Mouse (Mus musculus): ENCODE data around the gene Erc2. TPM values are rescaled to one million over a fixed set of nuclear protein-coding genes. Genes with fewer than 3 reads are reported as not detected.

The Erc2 gene
- polyA plus RNA-seq, 1 experiment from 2014 or later: 4.3 TPM

GRCm38 (mm10) chr14:28398915-28399314, 776.7 kb downstream of the Erc2 start:
- Histone ChIP-seq H3K9me3 (ENCODE audit: control insufficient read depth, low read length) (no peaks in the 10 kb centered on the region), H3K36me3 (ENCODE audit: control insufficient read depth, insufficient read depth, low read length) (no peaks in the 10 kb centered on the region), H3K9ac (ENCODE audit: low read depth, low read length) (no peak overlapping the region), H3K4me1 (ENCODE audit: control insufficient read depth, insufficient read depth, low read length) (no peaks in the 10 kb centered on the region), H3K27me3 (replicated peaks; ENCODE audit: control insufficient read depth, insufficient read depth, low read length) (no peaks in the 10 kb centered on the region), H3K4me2 (ENCODE audit: low read depth, low read length) (no peak overlapping the region), H3K27ac (replicated peaks; ENCODE audit: low read depth, low read length) (no peak overlapping the region), H3K4me3 (ENCODE audit: low read depth, low read length) (no peak overlapping the region)
- WGBS: 60% methylated on average over 2 of the region's 2 CpGs
- DNase-seq (ENCODE audit: low spot score) (no peak), ATAC-seq (ENCODE audit: low read depth) (no peak)

GRCm38 (mm10) chr14:28399897-28400296, 777.7 kb downstream of the Erc2 start:
- DNase-seq (ENCODE audit: low spot score) (no peak), ATAC-seq (ENCODE audit: low read depth) (no peak)
- Histone ChIP-seq H3K9me3 (ENCODE audit: control insufficient read depth, low read length) (no peaks in the 10 kb centered on the region), H3K9ac (ENCODE audit: low read depth, low read length) (no peak overlapping the region), H3K27me3 (replicated peaks; ENCODE audit: control insufficient read depth, insufficient read depth, low read length) (no peaks in the 10 kb centered on the region), H3K27ac (replicated peaks; ENCODE audit: low read depth, low read length) (no peak overlapping the region), H3K36me3 (ENCODE audit: control insufficient read depth, insufficient read depth, low read length) (no peaks in the 10 kb centered on the region), H3K4me1 (ENCODE audit: control insufficient read depth, insufficient read depth, low read length) (no peaks in the 10 kb centered on the region), H3K4me2 (ENCODE audit: low read depth, low read length) (no peak overlapping the region), H3K4me3 (ENCODE audit: low read depth, low read length) (no peak overlapping the region)
- WGBS: 76% methylated on average over 9 of the region's 9 CpGs

GRCm38 (mm10) chr14:28405277-28405840, 783.1 kb downstream of the Erc2 start:
- H3K4me1 ChIP-seq (ENCODE audit: control insufficient read depth, insufficient read depth, low read length): peaks cover 10% of the 10 kb centered on the region
- no peak overlapping the region for H3K4me3 ChIP-seq (ENCODE audit: low read depth, low read length)
- no peaks in the 10 kb centered on the region for H3K9me3 ChIP-seq (ENCODE audit: control insufficient read depth, low read length)
- DNase-seq (ENCODE audit: low spot score) (no peak), ATAC-seq (ENCODE audit: low read depth) (no peak)
- no peak overlapping the region for H3K9ac ChIP-seq (ENCODE audit: low read depth, low read length)
- WGBS: 67% methylated on average over 5 of the region's 5 CpGs
- no peaks in the 10 kb centered on the region for H3K27me3 ChIP-seq (replicated peaks; ENCODE audit: control insufficient read depth, insufficient read depth, low read length)
- H3K36me3 ChIP-seq (ENCODE audit: control insufficient read depth, insufficient read depth, low read length): no peaks in the 10 kb centered on the region
- H3K27ac ChIP-seq (replicated peaks; ENCODE audit: low read depth, low read length): no peak overlapping the region
- H3K4me2 ChIP-seq (ENCODE audit: low read depth, low read length): no peak overlapping the region

- H3K36me3 ChIP-seq (ENCODE audit: control insufficient read depth, insufficient read depth, low read length): no peaks in the 10 kb centered on the region
- no peak overlapping the region for H3K4me3 ChIP-seq (ENCODE audit: low read depth, low read length)
- H3K4me2 ChIP-seq (ENCODE audit: low read depth, low read length): no peak overlapping the region
- H3K4me1 ChIP-seq (ENCODE audit: control insufficient read depth, insufficient read depth, low read length): peaks cover 15% of the 10 kb centered on the region
- no peaks in the 10 kb centered on the region for H3K27me3 ChIP-seq (replicated peaks; ENCODE audit: control insufficient read depth, insufficient read depth, low read length)
- H3K27ac ChIP-seq (replicated peaks; ENCODE audit: low read depth, low read length): no peak overlapping the region
- ATAC-seq (ENCODE audit: low read depth) (no peak; the same call in 1 of the 2 replicates), DNase-seq (ENCODE audit: low spot score) (no peak)
- no peak overlapping the region for H3K9ac ChIP-seq (ENCODE audit: low read depth, low read length)
- WGBS: 56% methylated on average over 1 of the region's 1 CpGs
- H3K9me3 ChIP-seq (ENCODE audit: control insufficient read depth, low read length): no peaks in the 10 kb centered on the region
These were observed 787.2 kb downstream of the Erc2 start for GRCm38 (mm10) chr14:28409390-28409789.

- H3K4me2 ChIP-seq (ENCODE audit: low read depth, low read length): no peak overlapping the region
These were observed 787.6 kb downstream of the Erc2 start for GRCm38 (mm10) chr14:28409796-28410347.

GRCm38 (mm10) chr14:28410789-28411225, 788.6 kb downstream of the Erc2 start:
- H3K9ac ChIP-seq (ENCODE audit: low read depth, low read length): no peak overlapping the region
- ATAC-seq (ENCODE audit: low read depth): peak; percentile 71

More at GRCm38 (mm10) chr14:28409796-28410347, 787.6 kb downstream of the Erc2 start:
- Histone ChIP-seq H3K4me1 (ENCODE audit: control insufficient read depth, insufficient read depth, low read length) (peaks cover 15% of the 10 kb centered on the region), H3K36me3 (ENCODE audit: control insufficient read depth, insufficient read depth, low read length) (no peaks in the 10 kb centered on the region), H3K9me3 (ENCODE audit: control insufficient read depth, low read length) (no peaks in the 10 kb centered on the region), H3K27ac (replicated peaks; ENCODE audit: low read depth, low read length) (no peak overlapping the region), H3K27me3 (replicated peaks; ENCODE audit: control insufficient read depth, insufficient read depth, low read length) (no peaks in the 10 kb centered on the region), H3K9ac (ENCODE audit: low read depth, low read length) (no peak overlapping the region), H3K4me3 (ENCODE audit: low read depth, low read length) (no peak overlapping the region)
- DNase-seq (ENCODE audit: low spot score) (peak; percentile 51), ATAC-seq (ENCODE audit: low read depth) (no peak)
- WGBS: 73% methylated on average over 4 of the region's 4 CpGs

GRCm38 (mm10) chr14:28412252-28412995, 790.2 kb downstream of the Erc2 start:
- Histone ChIP-seq H3K4me2 (ENCODE audit: low read depth, low read length) (no peak overlapping the region), H3K27me3 (replicated peaks; ENCODE audit: control insufficient read depth, insufficient read depth, low read length) (no peaks in the 10 kb centered on the region), H3K36me3 (ENCODE audit: control insufficient read depth, insufficient read depth, low read length) (no peaks in the 10 kb centered on the region), H3K27ac (replicated peaks; ENCODE audit: low read depth, low read length) (no peak overlapping the region), H3K9ac (ENCODE audit: low read depth, low read length) (no peak overlapping the region), H3K4me1 (ENCODE audit: control insufficient read depth, insufficient read depth, low read length) (peaks cover 23% of the 10 kb centered on the region), H3K4me3 (ENCODE audit: low read depth, low read length) (no peak overlapping the region), H3K9me3 (ENCODE audit: control insufficient read depth, low read length) (no peaks in the 10 kb centered on the region)
- 65% methylated on average over 8 of the region's 8 CpGs for WGBS
- ATAC-seq (ENCODE audit: low read depth) (no peak), DNase-seq (ENCODE audit: low spot score) (no peak)

More at GRCm38 (mm10) chr14:28410789-28411225, 788.6 kb downstream of the Erc2 start:
- Histone ChIP-seq H3K4me2 (ENCODE audit: low read depth, low read length) (no peak overlapping the region), H3K4me1 (ENCODE audit: control insufficient read depth, insufficient read depth, low read length) (peaks cover 15% of the 10 kb centered on the region), H3K4me3 (ENCODE audit: low read depth, low read length) (no peak overlapping the region), H3K27ac (replicated peaks; ENCODE audit: low read depth, low read length) (no peak overlapping the region), H3K27me3 (replicated peaks; ENCODE audit: control insufficient read depth, insufficient read depth, low read length) (no peaks in the 10 kb centered on the region), H3K36me3 (ENCODE audit: control insufficient read depth, insufficient read depth, low read length) (no peaks in the 10 kb centered on the region), H3K9me3 (ENCODE audit: control insufficient read depth, low read length) (no peaks in the 10 kb centered on the region)
- WGBS: 40% methylated on average over 13 of the region's 13 CpGs
- DNase-seq (ENCODE audit: low spot score): peak; percentile 73

GRCm38 (mm10) chr14:28413516-28413915, 791.3 kb downstream of the Erc2 start:
- Histone ChIP-seq H3K36me3 (ENCODE audit: control insufficient read depth, insufficient read depth, low read length) (no peaks in the 10 kb centered on the region), H3K27ac (replicated peaks; ENCODE audit: low read depth, low read length) (no peak overlapping the region), H3K9ac (ENCODE audit: low read depth, low read length) (no peak overlapping the region), H3K4me2 (ENCODE audit: low read depth, low read length) (no peak overlapping the region), H3K9me3 (ENCODE audit: control insufficient read depth, low read length) (no peaks in the 10 kb centered on the region), H3K4me1 (ENCODE audit: control insufficient read depth, insufficient read depth, low read length) (peaks cover 31% of the 10 kb centered on the region), H3K27me3 (replicated peaks; ENCODE audit: control insufficient read depth, insufficient read depth, low read length) (no peaks in the 10 kb centered on the region), H3K4me3 (ENCODE audit: low read depth, low read length) (no peak overlapping the region)
- no peak for ATAC-seq (ENCODE audit: low read depth)
- WGBS: 74% methylated on average over 7 of the region's 7 CpGs
- DNase-seq (ENCODE audit: low spot score): no peak

All from embryonic facial prominence, embryonic 14.5 days (tissue).